Mouse (Mus musculus) heart, embryonic 13.5 days (tissue): Measurements from ENCODE around the gene Rinl. TPM values are rescaled to one million over a fixed set of nuclear protein-coding genes. Genes with fewer than 3 reads are reported as not detected.

Experiments
- ATAC-seq: fragments of 200-750 bp; cut with Nextera tagmentation; 2 replicates; pipeline ENCODE4 v1.8.0; 2017; ENCODE audit warnings: moderate TSS enrichment; ENCODE audit not compliant: insufficient number of reproducible peaks, low FRiP score, low TSS enrichment; ENCODE audit errors: extremely low read depth
- H3K27ac ChIP-seq: fragments of 300-500 bp; sonication (generic); replicated peaks from 2 replicates; pipeline ENCODE4 v1.5.1; 2015; ENCODE audit warnings: moderate library complexity, mild to moderate bottlenecking, inconsistent platforms
- H3K27me3 ChIP-seq: fragments of 300-500 bp; sonication (generic); replicated peaks from 2 replicates; pipeline ENCODE4 v1.6.1; 2015; ENCODE audit warnings: mild to moderate bottlenecking, inconsistent platforms
- H3K36me3 ChIP-seq: fragments of 300-500 bp; sonication (generic); 2 replicates; pipeline ENCODE4 v1.6.1; 2015; ENCODE audit warnings: mild to moderate bottlenecking, inconsistent platforms
- H3K4me1 ChIP-seq: fragments of 300-500 bp; sonication (generic); 2 replicates; pipeline ENCODE4 v1.6.1; 2015; ENCODE audit warnings: inconsistent platforms
- H3K4me2 ChIP-seq: fragments of 300-500 bp; sonication (generic); 2 replicates; pipeline ENCODE4 v1.6.1; 2015; ENCODE audit warnings: inconsistent platforms, mild to moderate bottlenecking, moderate library complexity
- H3K4me3 ChIP-seq: fragments of 300-500 bp; sonication (generic); 2 replicates; pipeline ENCODE4 v1.5.1; 2015; ENCODE audit warnings: moderate library complexity, mild to moderate bottlenecking, inconsistent platforms
- H3K9ac ChIP-seq: fragments of 300-500 bp; sonication (generic); 2 replicates; pipeline ENCODE4 v1.6.1; 2015; ENCODE audit warnings: inconsistent platforms, mild to moderate bottlenecking, moderate library complexity
- H3K9me3 ChIP-seq: fragments of 300-500 bp; sonication (generic); 2 replicates; pipeline ENCODE4 v1.6.1; 2016; ENCODE audit warnings: inconsistent platforms
- WGBS: fragments of 180-500 bp; shearing (Covaris S2); methylation state at CpG from one replicate; pipeline ENCODE4 v1.1.7; 2015; ENCODE audit warnings: mixed read lengths; 5-methylcytosine and 5-hydroxymethylcytosine counted together
- polyA plus RNA-seq: library from polyadenylated mRNA; unstranded; fragments of >200 nt; fragmentation: Nextera tagmentation; extraction: Ambion mirVana; gene quantifications from 2 replicates; pipeline ENCODE4 v1.2.1, GENCODE M21; 2015

The Rinl gene
- 2.7 and 3.6 TPM in 2 replicates for polyA plus RNA-seq

- 54% methylated on average over 5 of the region's 5 CpGs for WGBS
- Histone ChIP-seq H3K4me1 (0 out of 2 replicates have a peak, but pooled peaks cover 17% of the 10 kb centered on the region), H3K27me3 (no peaks in the 10 kb centered on the region), H3K4me2 (no peak within 1 kb of the TSS), H3K9ac (no peak within 1 kb of the TSS), H3K9me3 (no peaks in the 10 kb centered on the region), H3K4me3 (no peak within 1 kb of the TSS), H3K27ac (no peak within 1 kb of the TSS), H3K36me3 (peaks cover 43% of the 10 kb centered on the region)
- no peak for ATAC-seq
Measured at GRCm38 (mm10) chr7:28788307-28789195, at the start of gene Rinl. Gene Rinl, plus strand, starts transcription at chr7:28788969.

GRCm38 (mm10) chr7:28739829-28740228 is 48.9 kb upstream of the Rinl start:
- H3K4me1 ChIP-seq = peaks cover 16% of the 10 kb centered on the region
- ATAC-seq = no peak
- 89% methylated on average over 21 of the region's 21 CpGs for WGBS
- peaks cover 62% of the 10 kb centered on the region for H3K36me3 ChIP-seq
- no peaks in the 10 kb centered on the region for H3K9me3 ChIP-seq
- no peak overlapping the region for H3K4me2 ChIP-seq
- H3K27ac ChIP-seq = no peak overlapping the region
- H3K27me3 ChIP-seq = no peaks in the 10 kb centered on the region
- no peak overlapping the region; the same call in 1 of the 2 replicates for H3K9ac ChIP-seq
- H3K4me3 ChIP-seq = no peak overlapping the region

GRCm38 (mm10) chr7:28740949-28741348 is 47.8 kb upstream of the Rinl start:
- H3K9me3 ChIP-seq = no peaks in the 10 kb centered on the region
- no peaks in the 10 kb centered on the region for H3K27me3 ChIP-seq
- 34% methylated on average over 9 of the region's 9 CpGs for WGBS
- peak overlapping the region; percentile 93 for H3K9ac ChIP-seq
- H3K4me2 ChIP-seq = peak overlapping the region; percentile 87
- H3K4me3 ChIP-seq = peak overlapping the region; percentile 70
- peak overlapping the region; percentile 72 for H3K27ac ChIP-seq
- H3K36me3 ChIP-seq = peaks cover 65% of the 10 kb centered on the region
- ATAC-seq = no peak
- peaks cover 16% of the 10 kb centered on the region for H3K4me1 ChIP-seq

- H3K4me3 ChIP-seq = peak overlapping the region; percentile 70
- 1% methylated on average over 13 of the region's 13 CpGs for WGBS
- peak overlapping the region; percentile 93 for H3K9ac ChIP-seq
- no peaks in the 10 kb centered on the region for H3K27me3 ChIP-seq
- ATAC-seq = no peak
- peaks cover 65% of the 10 kb centered on the region for H3K36me3 ChIP-seq
- peak overlapping the region; percentile 72 for H3K27ac ChIP-seq
- H3K4me1 ChIP-seq = peaks cover 16% of the 10 kb centered on the region
- no peaks in the 10 kb centered on the region for H3K9me3 ChIP-seq
- H3K4me2 ChIP-seq = peak overlapping the region; percentile 87
Measured at GRCm38 (mm10) chr7:28741368-28741708, 47.4 kb upstream of the Rinl start.

GRCm38 (mm10) chr7:28741709-28742438 is 46.9 kb upstream of the Rinl start, which contains the start of the genes Mrps12 and Sars2:
Gene Mrps12, minus strand, starts transcription at chr7:28741820.
Gene Sars2, plus strand, starts transcription at chr7:28741992.
- WGBS = under 1% methylated on average over 39 of the region's 39 CpGs

GRCm38 (mm10) chr7:28749935-28750334 is 38.8 kb upstream of the Rinl start:
- ATAC-seq = no peak
- H3K36me3 ChIP-seq = peaks cover 62% of the 10 kb centered on the region
- H3K4me1 ChIP-seq = no peaks in the 10 kb centered on the region
- no peak overlapping the region for H3K9ac ChIP-seq
- H3K4me3 ChIP-seq = no peak overlapping the region
- 90% methylated on average over 7 of the region's 7 CpGs for WGBS
- no peak overlapping the region for H3K4me2 ChIP-seq
- no peak overlapping the region for H3K27ac ChIP-seq
- H3K27me3 ChIP-seq = peaks cover under 1% of the 10 kb centered on the region; the same call in 1 of the 2 replicates
- no peaks in the 10 kb centered on the region for H3K9me3 ChIP-seq

More at GRCm38 (mm10) chr7:28741709-28742438, 46.9 kb upstream of the Rinl start, which contains the start of the genes Mrps12 and Sars2:
- peak; percentile 90 for ATAC-seq
- Histone ChIP-seq H3K36me3 (peaks cover 65% of the 10 kb centered on the region), H3K9me3 (no peaks in the 10 kb centered on the region), H3K27me3 (no peaks in the 10 kb centered on the region), H3K4me2 (peak within 1 kb of the TSS; percentile 87), H3K27ac (peak within 1 kb of the TSS; percentile 85), H3K4me1 (peaks cover 16% of the 10 kb centered on the region), H3K9ac (peak within 1 kb of the TSS; percentile 93), H3K4me3 (peak within 1 kb of the TSS; percentile 70)

GRCm38 (mm10) chr7:28756079-28756478 is 32.7 kb upstream of the Rinl start, which contains the start of gene Ccer2:
Gene Ccer2, plus strand, starts transcription at chr7:28756174.
- H3K9ac ChIP-seq = no peak within 1 kb of the TSS
- no peak within 1 kb of the TSS for H3K4me3 ChIP-seq
- peaks cover 4% of the 10 kb centered on the region; the same call in 1 of the 2 replicates for H3K4me1 ChIP-seq
- H3K27ac ChIP-seq = no peak within 1 kb of the TSS
- WGBS = 2% methylated on average over 17 of the region's 17 CpGs
- H3K4me2 ChIP-seq = peak within 1 kb of the TSS; percentile 4; the same call in 1 of the 2 replicates
- no peaks in the 10 kb centered on the region for H3K9me3 ChIP-seq
- H3K36me3 ChIP-seq = peaks cover 50% of the 10 kb centered on the region
- ATAC-seq = no peak
- peaks cover 30% of the 10 kb centered on the region for H3K27me3 ChIP-seq

GRCm38 (mm10) chr7:28758623-28759022 is 30.1 kb upstream of the Rinl start:
- peaks cover 47% of the 10 kb centered on the region for H3K36me3 ChIP-seq

GRCm38 (mm10) chr7:28761907-28762306 is 26.9 kb upstream of the Rinl start:
- H3K4me3 ChIP-seq = no peak overlapping the region
- H3K27me3 ChIP-seq = peaks cover 10% of the 10 kb centered on the region
- H3K27ac ChIP-seq = no peak overlapping the region
- H3K4me1 ChIP-seq = peaks cover 7% of the 10 kb centered on the region
- no peak overlapping the region for H3K4me2 ChIP-seq
- 77% methylated on average over 9 of the region's 9 CpGs for WGBS
- ATAC-seq = no peak
- no peaks in the 10 kb centered on the region for H3K9me3 ChIP-seq
- peaks cover 43% of the 10 kb centered on the region for H3K36me3 ChIP-seq
- H3K9ac ChIP-seq = no peak overlapping the region

More at GRCm38 (mm10) chr7:28758623-28759022, 30.1 kb upstream of the Rinl start:
- Histone ChIP-seq H3K27me3 (peaks cover 30% of the 10 kb centered on the region), H3K9ac (no peak overlapping the region), H3K4me2 (no peak overlapping the region), H3K27ac (no peak overlapping the region), H3K4me1 (peaks cover 4% of the 10 kb centered on the region; the same call in 1 of the 2 replicates), H3K4me3 (no peak overlapping the region), H3K9me3 (no peaks in the 10 kb centered on the region)
- 77% methylated on average over 13 of the region's 13 CpGs for WGBS
- no peak for ATAC-seq

GRCm38 (mm10) chr7:28765211-28765610 is 23.6 kb upstream of the Rinl start:
- Histone ChIP-seq H3K27ac (no peak overlapping the region), H3K27me3 (no peaks in the 10 kb centered on the region), H3K4me3 (peak overlapping the region; percentile 86), H3K9me3 (no peaks in the 10 kb centered on the region), H3K4me2 (peak overlapping the region; percentile 80), H3K9ac (peak overlapping the region; percentile 85), H3K36me3 (peaks cover 21% of the 10 kb centered on the region), H3K4me1 (peaks cover 18% of the 10 kb centered on the region)
- 76% methylated on average over 6 of the region's 6 CpGs for WGBS
- ATAC-seq = no peak
